Mouse (Mus musculus) midbrain, embryonic 11.5 days (tissue): ENCODE data around the gene Srrm4. TPM values are rescaled to one million over a fixed set of nuclear protein-coding genes. Genes with fewer than 3 reads are reported as not detected.

Source experiments
- ATAC-seq: fragments of 200-750 bp; cut with Nextera tagmentation; 2 replicates; pipeline ENCODE4 v1.8.0; 2017; ENCODE audit warnings: moderate TSS enrichment, moderate library complexity; ENCODE audit not compliant: low FRiP score
- DNase-seq: peaks from one replicate; pipeline ENCODE4 v3.0.0; 2015; ENCODE audit warnings: low spot score; ENCODE audit errors: missing footprints
- H3K27ac ChIP-seq: fragments of 300-500 bp; sonication (generic); 2 replicates; pipeline ENCODE4 v1.5.1; 2014; ENCODE audit warnings: low read depth, low read length
- H3K27me3 ChIP-seq: fragments of 300-500 bp; sonication (generic); 2 replicates; pipeline ENCODE4 v1.6.1; 2014; ENCODE audit warnings: mild to moderate bottlenecking, low read length, moderate library complexity, mixed read lengths; ENCODE audit not compliant: control insufficient read depth, insufficient read depth
- H3K36me3 ChIP-seq: fragments of 300-500 bp; sonication (generic); 2 replicates; pipeline ENCODE4 v1.6.1; 2014; ENCODE audit warnings: mild to moderate bottlenecking, low read length, moderate library complexity, mixed read lengths; ENCODE audit not compliant: control insufficient read depth, insufficient read depth
- H3K4me1 ChIP-seq: fragments of 300-500 bp; sonication (generic); 2 replicates; pipeline ENCODE4 v1.6.1; 2014; ENCODE audit warnings: low read length; ENCODE audit not compliant: control insufficient read depth, insufficient read depth
- H3K4me2 ChIP-seq: fragments of 300-500 bp; sonication (generic); 2 replicates; pipeline ENCODE4 v1.6.1; 2014; ENCODE audit warnings: mild to moderate bottlenecking, moderate library complexity
- H3K4me3 ChIP-seq: fragments of 300-500 bp; sonication (generic); 2 replicates; pipeline ENCODE4 v1.5.1; 2014; ENCODE audit warnings: low read depth, low read length
- H3K9ac ChIP-seq: fragments of 300-500 bp; sonication (generic); 2 replicates; pipeline ENCODE4 v1.6.1; 2014; ENCODE audit warnings: low read length
- H3K9me3 ChIP-seq: fragments of 300-500 bp; sonication (generic); 2 replicates; pipeline ENCODE4 v1.6.1; 2016; ENCODE audit warnings: low read length; ENCODE audit not compliant: control insufficient read depth
- WGBS: fragments of 180-500 bp; shearing (Covaris S2); extraction: QIAGEN DNeasy Blood & Tissue Kit; methylation state at CpG from one replicate; pipeline ENCODE4 v1.1.7; 2014; 5-methylcytosine and 5-hydroxymethylcytosine counted together
- polyA plus RNA-seq: library from polyadenylated mRNA; unstranded; fragments of >200 nt; fragmentation: Nextera tagmentation; extraction: Ambion mirVana; gene quantifications from 2 replicates; pipeline ENCODE4 v1.2.1, GENCODE M21; 2014

Srrm4 gene
- polyA plus RNA-seq, 1 experiment from 2014 or later: 17.3 TPM

- 0 out of 2 replicates have a peak, but pooled peaks cover 3% of the 10 kb centered on the region for H3K4me1 ChIP-seq
- no peak overlapping the region for H3K9ac ChIP-seq
- 85% methylated on average over 7 of the region's 7 CpGs for WGBS
- no peaks in the 10 kb centered on the region for H3K9me3 ChIP-seq
- H3K4me3 ChIP-seq: no peak overlapping the region
- ATAC-seq: no peak
- DNase-seq: no peak
- no peaks in the 10 kb centered on the region for H3K36me3 ChIP-seq
- H3K4me2 ChIP-seq: no peak overlapping the region
- no peaks in the 10 kb centered on the region for H3K27me3 ChIP-seq
- no peak overlapping the region for H3K27ac ChIP-seq
These were observed 133.8 kb downstream of the Srrm4 start for GRCm38 (mm10) chr5:116457791-116458190.

GRCm38 (mm10) chr5:116456796-116457515 lies 134.7 kb downstream of the Srrm4 start:
- Histone ChIP-seq H3K36me3 (no peaks in the 10 kb centered on the region), H3K9me3 (no peaks in the 10 kb centered on the region), H3K4me3 (no peak overlapping the region), H3K27me3 (no peaks in the 10 kb centered on the region), H3K4me1 (0 out of 2 replicates have a peak, but pooled peaks cover 3% of the 10 kb centered on the region), H3K27ac (no peak overlapping the region), H3K9ac (no peak overlapping the region), H3K4me2 (no peak overlapping the region)
- DNase-seq (no peak), ATAC-seq (no peak)
- WGBS: 38% methylated on average over 10 of the region's 10 CpGs

- Histone ChIP-seq H3K27ac (no peak overlapping the region), H3K4me2 (peak overlapping the region; percentile 38; the same call in 1 of the 2 replicates), H3K27me3 (no peaks in the 10 kb centered on the region), H3K9ac (peak overlapping the region; percentile 1; the same call in 1 of the 2 replicates), H3K36me3 (no peaks in the 10 kb centered on the region), H3K4me3 (no peak overlapping the region), H3K4me1 (0 out of 2 replicates have a peak, but pooled peaks cover 3% of the 10 kb centered on the region), H3K9me3 (no peaks in the 10 kb centered on the region)
- DNase-seq (peak; percentile 94), ATAC-seq (0 out of 2 replicates have a peak, but pooled peaks have one; percentile 40)
- WGBS: 4% methylated on average over 27 of the region's 27 CpGs
These were observed 138.2 kb downstream of the Srrm4 start for GRCm38 (mm10) chr5:116453401-116453851.

- Histone ChIP-seq H3K4me2 (no peak overlapping the region), H3K27ac (no peak overlapping the region), H3K27me3 (no peaks in the 10 kb centered on the region), H3K36me3 (no peaks in the 10 kb centered on the region), H3K9me3 (no peaks in the 10 kb centered on the region), H3K4me3 (no peak overlapping the region), H3K4me1 (no peaks in the 10 kb centered on the region), H3K9ac (no peak overlapping the region)
- 91% methylated on average over 8 of the region's 8 CpGs for whole genome bisulfite sequencing
- DNase-seq (no peak), ATAC-seq (no peak)
These were observed 140.7 kb downstream of the Srrm4 start for GRCm38 (mm10) chr5:116450901-116451300.

GRCm38 (mm10) chr5:116449522-116450225 lies 141.9 kb downstream of the Srrm4 start:
- H3K27ac ChIP-seq: no peak overlapping the region
- no peaks in the 10 kb centered on the region for H3K4me1 ChIP-seq
- no peak overlapping the region for H3K4me2 ChIP-seq
- H3K9ac ChIP-seq: no peak overlapping the region
- WGBS: 55% methylated on average over 8 of the region's 8 CpGs
- no peak for ATAC-seq
- H3K36me3 ChIP-seq: no peaks in the 10 kb centered on the region
- no peaks in the 10 kb centered on the region for H3K9me3 ChIP-seq
- no peak overlapping the region for H3K4me3 ChIP-seq
- H3K27me3 ChIP-seq: no peaks in the 10 kb centered on the region
- DNase-seq: no peak

GRCm38 (mm10) chr5:116448409-116449191 lies 143.0 kb downstream of the Srrm4 start:
- 7% methylated on average over 11 of the region's 11 CpGs for WGBS
- DNase-seq: no peak
- Histone ChIP-seq H3K4me3 (no peak overlapping the region), H3K27me3 (no peaks in the 10 kb centered on the region), H3K36me3 (no peaks in the 10 kb centered on the region), H3K4me1 (no peaks in the 10 kb centered on the region), H3K27ac (no peak overlapping the region), H3K9me3 (no peaks in the 10 kb centered on the region), H3K4me2 (no peak overlapping the region), H3K9ac (no peak overlapping the region)
- no peak for ATAC-seq

- Histone ChIP-seq H3K4me2 (no peak overlapping the region), H3K9me3 (no peaks in the 10 kb centered on the region), H3K36me3 (no peaks in the 10 kb centered on the region), H3K9ac (no peak overlapping the region), H3K4me1 (no peaks in the 10 kb centered on the region), H3K4me3 (no peak overlapping the region), H3K27ac (no peak overlapping the region), H3K27me3 (no peaks in the 10 kb centered on the region)
- WGBS: 50% methylated on average over 11 of the region's 11 CpGs
- DNase-seq: no peak
- ATAC-seq: no peak
These were observed 143.7 kb downstream of the Srrm4 start for GRCm38 (mm10) chr5:116447821-116448350.

GRCm38 (mm10) chr5:116446552-116446951 lies 145.1 kb downstream of the Srrm4 start:
- H3K27ac ChIP-seq: no peak overlapping the region
- H3K27me3 ChIP-seq: no peaks in the 10 kb centered on the region
- no peaks in the 10 kb centered on the region for H3K9me3 ChIP-seq
- no peak for DNase-seq
- H3K4me1 ChIP-seq: no peaks in the 10 kb centered on the region
- no peaks in the 10 kb centered on the region for H3K36me3 ChIP-seq
- H3K4me3 ChIP-seq: no peak overlapping the region
- no peak overlapping the region for H3K9ac ChIP-seq
- no peak for ATAC-seq
- no peak overlapping the region for H3K4me2 ChIP-seq
- WGBS: 47% methylated on average over 23 of the region's 23 CpGs
